Mouse (Mus musculus) ovary, postnatal 14 days (tissue): ENCODE results near the gene Serpina7.

Source experiments
- DNase-seq: peaks from one replicate; pipeline ENCODE4 v3.0.0; 2022; ENCODE audit warnings: low spot score

The Serpina7 gene

DNA sequence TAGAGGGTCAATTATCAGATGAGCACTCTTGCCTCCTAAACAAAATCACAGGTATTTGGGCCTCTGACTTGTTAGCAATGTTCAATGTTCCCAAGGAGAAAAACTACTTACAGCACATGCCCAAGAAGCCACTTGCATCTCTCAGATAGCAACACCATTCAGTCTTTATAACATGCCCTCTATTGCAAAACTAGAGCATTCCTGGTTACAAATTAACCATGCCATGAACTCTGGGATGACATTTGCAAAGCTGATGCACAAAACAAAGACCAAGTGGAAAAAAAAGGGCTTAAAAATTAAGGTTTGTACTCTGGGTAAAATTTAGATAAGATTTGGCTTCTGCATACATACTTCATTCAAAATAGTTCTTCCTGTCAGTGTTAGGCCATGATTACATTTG, at the start of gene Serpina7:
Gene Serpina7, minus strand, starts transcription at position 160 of the 400 bp plus-strand sequence.
- DNase-seq, result no peak

DNA sequence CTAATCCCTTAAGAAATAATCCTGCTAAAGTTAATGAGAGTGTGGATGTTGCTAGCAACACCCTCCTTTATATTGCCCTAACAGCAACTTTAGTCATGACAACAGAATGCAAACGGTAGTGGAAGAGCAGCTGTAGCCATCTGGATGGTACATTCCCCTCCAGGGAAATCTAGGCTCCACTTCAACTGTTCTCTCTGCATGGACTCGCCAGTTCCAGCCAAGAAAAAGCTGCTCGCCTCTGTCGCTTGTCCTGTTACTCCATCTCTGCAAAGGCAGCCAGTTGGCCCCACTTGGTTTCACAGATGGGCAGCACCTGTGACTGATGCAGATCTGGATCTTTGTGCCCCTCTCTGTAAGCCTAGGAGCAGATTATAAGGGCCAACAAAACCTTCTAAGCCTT, 49.0 kb upstream of the Serpina7 start:
- DNase-seq, result no peak

DNA sequence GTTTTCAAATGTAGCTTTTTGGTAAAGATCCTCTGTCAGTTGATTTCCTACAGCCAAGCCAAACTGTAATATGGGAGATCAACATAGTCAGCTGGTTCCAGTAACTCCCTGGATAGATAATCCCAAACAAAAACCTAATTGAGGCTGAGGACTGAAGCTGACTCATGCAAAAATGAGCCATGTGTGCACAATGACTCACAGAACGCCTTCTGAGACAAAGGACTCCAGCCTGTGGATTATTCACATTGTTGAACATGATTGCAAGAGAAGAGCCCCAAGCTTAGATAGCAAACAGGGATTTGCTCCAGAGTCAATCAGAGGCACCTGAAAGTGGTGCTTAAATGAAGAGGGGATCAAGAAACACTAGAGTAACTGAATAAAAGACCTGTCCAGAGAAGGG, 12.2 kb upstream of the Serpina7 start:
- DNase-seq, result no peak

DNA sequence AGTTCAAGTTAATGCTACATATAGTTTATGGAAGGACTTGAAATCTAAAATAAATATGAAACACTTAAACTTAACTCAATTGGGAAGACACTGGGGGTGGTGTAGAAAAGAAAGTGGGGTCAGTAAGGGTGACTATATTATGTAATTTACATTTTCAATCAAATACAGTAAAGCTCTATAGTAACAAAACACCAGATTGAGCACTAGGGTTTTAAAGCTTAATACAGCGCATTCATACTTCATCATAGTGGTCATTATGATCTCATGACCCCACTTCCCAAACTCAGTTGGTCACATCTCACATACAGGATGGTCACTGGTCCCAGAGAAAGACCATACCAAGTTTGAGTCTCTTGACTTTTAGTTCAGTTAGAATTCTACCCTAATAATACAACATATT, 907 bp upstream of the Serpina7 start, which contains the start of gene 4930513O06Rik:
Gene 4930513O06Rik, plus strand, starts transcription at position 301 of the 400 bp plus-strand sequence.
- DNase-seq, result no peak

DNA sequence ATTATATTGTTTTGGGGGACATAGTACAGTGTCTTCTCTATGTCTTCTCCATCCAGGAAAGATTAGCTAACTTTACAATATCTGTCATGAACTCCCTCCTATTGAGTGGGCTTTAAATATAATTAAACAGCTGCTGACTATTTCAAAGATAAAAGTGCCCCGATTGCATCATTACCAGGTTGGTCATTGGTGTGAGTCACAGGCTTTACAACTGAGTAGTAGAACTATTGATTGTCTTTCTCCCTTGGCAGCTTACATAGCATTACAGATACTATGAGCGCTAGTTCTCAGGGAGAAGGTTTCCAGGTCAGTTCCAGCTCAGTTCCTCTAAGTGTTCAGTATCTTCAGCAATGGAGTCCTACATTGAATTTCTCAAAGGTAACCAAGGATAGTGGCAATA, 6.5 kb downstream of the Serpina7 start:
- DNase-seq, result no peak

DNA sequence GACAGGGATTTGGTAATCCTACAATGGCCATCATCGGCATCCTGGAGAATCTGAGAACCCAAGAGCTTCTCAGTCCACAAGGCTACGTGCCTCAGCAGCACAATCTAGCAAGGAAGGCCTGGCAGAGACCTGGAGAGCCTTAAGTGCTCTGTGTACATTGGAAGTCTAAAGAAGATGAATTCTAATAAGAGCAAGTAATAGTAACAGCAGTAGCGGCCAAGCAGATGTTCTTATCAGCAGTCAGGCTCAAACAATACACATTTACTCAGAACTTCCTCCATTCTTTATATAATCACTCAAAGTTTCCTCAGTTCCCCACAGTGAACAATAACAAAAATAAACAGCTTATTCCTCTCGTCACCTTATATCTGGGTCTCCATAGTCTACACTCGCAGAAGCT, 21.0 kb downstream of the Serpina7 start:
- no peak for DNase-seq

DNA sequence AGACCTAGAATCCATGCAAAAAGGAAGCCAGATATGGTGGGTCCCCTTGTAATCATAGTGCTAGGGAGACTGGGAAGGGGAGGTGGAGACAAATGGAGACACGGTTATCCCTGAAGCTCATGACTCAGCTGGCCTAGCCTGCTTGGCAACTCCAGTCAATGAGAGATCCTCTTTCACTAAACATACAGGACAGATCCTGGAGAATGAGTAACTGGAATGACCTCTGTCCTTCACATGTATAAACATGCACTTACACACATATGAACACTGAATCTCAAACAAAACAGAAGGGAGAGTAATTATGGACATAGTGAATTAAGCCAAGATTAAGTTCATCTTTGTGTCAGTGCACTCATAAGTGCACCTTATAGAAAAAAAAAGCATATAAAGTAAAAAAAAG, 31.9 kb downstream of the Serpina7 start:
- DNase-seq, result no peak

DNA sequence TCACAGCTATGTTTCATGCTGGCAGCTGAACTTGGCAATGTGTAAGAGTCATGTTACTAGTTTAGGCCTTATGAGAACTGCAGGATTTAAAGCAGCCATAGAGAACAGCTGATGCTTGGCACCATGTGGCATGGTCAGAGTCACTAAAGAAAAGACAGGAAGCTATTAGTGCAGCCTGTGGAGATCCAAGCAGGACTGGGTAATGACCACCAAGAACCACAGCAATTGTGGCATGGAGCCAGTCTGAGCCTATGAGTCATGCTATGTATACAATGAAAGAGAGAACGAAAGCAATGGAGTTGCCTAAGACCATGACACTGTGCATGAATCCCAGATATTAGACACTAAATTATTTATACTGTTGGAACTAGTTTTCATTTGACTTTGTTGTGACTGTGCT, 33.1 kb downstream of the Serpina7 start:
- DNase-seq, result no peak

DNA sequence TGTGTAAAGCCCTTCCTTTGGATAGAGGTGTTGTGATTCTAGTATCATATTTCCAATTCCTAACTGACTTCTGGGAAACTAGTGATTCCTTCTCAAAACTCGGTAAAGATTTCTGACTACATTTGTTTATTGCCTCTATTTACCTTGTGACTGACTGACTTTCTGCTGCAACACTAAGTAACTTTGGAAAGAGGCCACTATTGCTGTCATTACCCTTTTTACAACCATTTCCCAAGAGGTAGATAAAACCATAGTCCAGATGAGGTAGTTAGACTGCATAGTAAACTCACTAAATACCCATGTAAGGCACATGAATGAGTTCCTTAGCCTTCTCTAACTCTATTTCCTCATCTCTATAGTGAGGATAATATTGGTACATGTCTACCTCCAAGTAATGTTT, 43.9 kb downstream of the Serpina7 start:
- DNase-seq, result no peak

DNA sequence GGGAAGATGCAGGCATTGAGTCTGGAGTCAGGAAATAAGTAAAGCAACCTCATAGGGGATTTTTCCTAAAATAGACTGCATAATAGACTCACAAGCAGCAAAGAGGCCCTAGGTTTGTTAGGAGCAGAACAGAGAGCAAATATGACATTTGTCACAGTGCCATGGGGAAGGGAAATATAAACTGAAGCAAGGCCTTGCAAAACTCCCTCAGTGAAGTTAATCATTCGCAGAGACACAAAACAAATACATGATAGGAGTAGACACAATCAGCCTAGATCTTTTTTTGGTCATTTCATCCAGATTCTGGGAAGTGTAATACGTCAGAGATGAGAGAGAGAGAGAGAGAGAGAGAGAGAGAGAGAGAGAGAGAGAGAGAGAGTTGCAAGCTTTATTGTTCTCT, 45.7 kb downstream of the Serpina7 start:
- no peak for DNase-seq

DNA sequence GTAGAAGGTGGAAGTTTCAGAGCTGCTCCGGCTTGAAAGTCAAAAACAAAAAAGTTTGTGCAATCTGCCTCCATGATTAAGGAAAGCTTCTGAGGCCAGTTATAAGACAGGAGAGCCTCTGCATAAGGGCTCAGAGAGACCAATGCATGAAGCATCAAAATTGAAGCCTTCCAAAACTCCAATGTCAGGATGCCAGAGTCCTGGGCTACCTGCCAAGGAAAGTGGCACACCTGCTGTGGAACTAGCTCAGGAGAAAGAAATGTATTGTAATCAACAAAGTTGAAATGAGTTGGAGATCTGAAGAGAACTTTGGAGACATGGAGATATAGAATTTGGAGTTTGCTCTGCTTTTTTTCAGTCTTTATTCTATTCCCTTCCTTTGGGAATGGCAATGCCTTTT, 47.4 kb downstream of the Serpina7 start:
- DNase-seq, result no peak
